28 mouse cellular contexts compared by ENCODE assay signal in the genomic region with DNA sequence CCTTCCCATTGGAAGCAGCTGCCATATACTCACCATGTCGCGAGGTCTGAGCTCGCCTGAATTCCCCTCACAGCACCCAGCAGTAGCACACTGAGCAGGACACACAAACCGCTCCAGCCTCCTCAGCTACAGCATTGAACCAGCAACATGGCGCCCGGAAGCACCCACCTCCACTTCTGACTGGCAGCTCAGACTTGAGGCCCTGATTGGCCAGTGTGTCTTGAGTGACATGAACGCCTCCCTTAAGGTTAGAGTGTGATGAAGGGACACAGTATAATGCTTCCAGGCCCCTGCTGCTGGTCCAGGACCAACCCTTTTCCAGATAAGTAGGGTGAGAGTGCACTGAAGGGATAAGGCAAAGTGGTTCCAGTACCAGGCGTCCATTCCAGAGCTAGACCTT. TPM values are rescaled to one million over a fixed set of nuclear protein-coding genes. Genes with fewer than 3 reads are reported as not detected.
DNase-seq lines count a peak whose midpoint lies in the region; ATAC-seq and TF ChIP-seq lines count a peak whose summit lies in the region.
"Had no signal": no experiment of that assay in that cellular context is flagged by ENCODE, and none has a peak within 500 bp of the region (broad histone marks: within the 10 kb centered on the region; RNA-seq: fewer than 3 reads in every experiment).

No protein-coding gene starts in this region.

- 80% methylated on average over 8 of the region's 8 CpGs for WGBS in forebrain, embryonic 12.5 days

- H3K4me2 ChIP-seq in forebrain, embryonic 12.5 days: no peak overlapping the region
- H3K4me2 ChIP-seq: embryonic facial prominence, embryonic 15.5 days; hindbrain, embryonic 13.5 days; intestine, embryonic 15.5 days had no signal

- H3K4me3 ChIP-seq in ES-E14 (ENCODE audit: insufficient read depth in 1 of 2, low read depth in 1 of 2, low read length in 2 of 2, poor library complexity in 1 of 2, severe bottlenecking in 1 of 2): peak overlapping the region; percentile 89 to 99
- H3K4me3 ChIP-seq in forebrain, embryonic 12.5 days (replicated peaks): no peak overlapping the region
- H3K4me3 ChIP-seq: embryonic facial prominence, embryonic 15.5 days; erythroblast, embryonic 14.5 days; forebrain, embryonic 10.5 days; heart, embryonic 10.5 days; hindbrain, embryonic 13.5 days; intestine, embryonic 15.5 days had no signal

- peak; percentile 1 for DNase-seq in adrenal gland, adult 2 months
- DNase-seq in adrenal gland, postnatal 14 days: no peak
- peak; percentile 78 for DNase-seq in ES-E14 (ENCODE audit: low read depth, low spot score)
- peak; percentile 96 for DNase-seq in R1 (ENCODE audit: low read depth, low spot score)
- DNase-seq in left cerebral cortex, postnatal 4 days: no peak
- no peak for DNase-seq in left cerebral cortex, postnatal 25 days (ENCODE audit: low spot score in 2 of 2)
- DNase-seq: cerebellum, adult 2 months; cerebellum, postnatal 10 days; embryo, embryonic 11 days; gastrocnemius, postnatal 10 days; heart, adult 18-20 months; heart, postnatal 14 days had no signal

- H3K4me1 ChIP-seq in ES-E14 (ENCODE audit: control insufficient read depth in 2 of 2, insufficient read depth in 2 of 2, low read length in 2 of 2, poor library complexity in 1 of 2): peaks cover 2 to 4% of the 10 kb centered on the region in 2 experiments; a peak in 1 of 4 replicates
- H3K4me1 ChIP-seq in forebrain, embryonic 12.5 days: no peaks in the 10 kb centered on the region
- H3K4me1 ChIP-seq: embryonic facial prominence, embryonic 15.5 days; forebrain, embryonic 10.5 days; heart, embryonic 10.5 days; hindbrain, embryonic 13.5 days; intestine, embryonic 15.5 days had no signal

- peak overlapping the region; percentile 70 for H3K27ac ChIP-seq in ES-E14 (ENCODE audit: insufficient read depth, low read depth, low read length, poor library complexity, severe bottlenecking)
- no peak overlapping the region for H3K27ac ChIP-seq in forebrain, embryonic 12.5 days
- H3K27ac ChIP-seq: embryonic facial prominence, embryonic 15.5 days; forebrain, embryonic 10.5 days; heart, embryonic 10.5 days; hindbrain, embryonic 13.5 days; intestine, embryonic 15.5 days had no signal

- peak overlapping the region; percentile 90 for H3K9ac ChIP-seq in ES-E14 (ENCODE audit: insufficient read depth, low read depth, low read length, poor library complexity, severe bottlenecking)
- H3K9ac ChIP-seq in forebrain, embryonic 12.5 days: no peak overlapping the region
- H3K9ac ChIP-seq: embryonic facial prominence, embryonic 15.5 days; hindbrain, embryonic 13.5 days; intestine, embryonic 15.5 days had no signal

- peaks cover 9% of the 10 kb centered on the region for H3K36me3 ChIP-seq in ES-E14 (ENCODE audit: control insufficient read depth, insufficient read depth, low read length, poor library complexity, severe bottlenecking)
- no peaks in the 10 kb centered on the region for H3K36me3 ChIP-seq in forebrain, embryonic 12.5 days (replicated peaks)
- H3K36me3 ChIP-seq: embryonic facial prominence, embryonic 15.5 days; forebrain, embryonic 10.5 days; heart, embryonic 10.5 days; hindbrain, embryonic 13.5 days; intestine, embryonic 15.5 days had no signal

- no peaks in the 10 kb centered on the region for H3K9me3 ChIP-seq in ES-E14 (ENCODE audit: control insufficient read depth, insufficient read depth, low read depth, low read length)
- peaks cover 20% of the 10 kb centered on the region for H3K9me3 ChIP-seq in forebrain, embryonic 12.5 days
- H3K9me3 ChIP-seq: intestine, embryonic 15.5 days had no signal

- in situ Hi-C loops in ES-E14 (cut with MboI; ENCODE audit: low sequenced_read_pairs in 2 of 2, unreplicated experiment in 2 of 2): no loop called here

- no peaks in the 10 kb centered on the region for H3K27me3 ChIP-seq in forebrain, embryonic 12.5 days
- H3K27me3 ChIP-seq: embryonic facial prominence, embryonic 15.5 days; hindbrain, embryonic 13.5 days; intestine, embryonic 15.5 days had no signal

- intact Hi-C loops in left cerebral cortex, postnatal 4 days (cut with DNase I): no loop called here
- intact Hi-C loops in left cerebral cortex, postnatal 25 days (cut with DNase I): no loop called here

- ATAC-seq in forebrain, embryonic 12.5 days (ENCODE audit: low FRiP score): no peak
- ATAC-seq: activated CD4-positive, CD25-positive, alpha-beta regulatory T cell, adult 4 months; forebrain, embryonic 16.5 days; intestine, embryonic 15.5 days had no signal

TF ChIP-seq in ES-E14, 5 proteins besides CTCF, POLR2A, EP300 and RAD21:
- no peak for TF ChIP-seq HCFC1 (IDR thresholded peaks at IDR 0.05; ENCODE audit: borderline replicate concordance, insufficient read depth, low read length)
- TF ChIP-seq CHD2 (IDR thresholded peaks at IDR 0.05; ENCODE audit: low read depth, low read length): peak; percentile 68

RNA-seq across cellular contexts. Expression of a gene that starts 12.8 kb away (rescaled TPM):
- total RNA-seq in adrenal gland, adult 2 months (2021): under 1 TPM; 0.35 to 0.48 TPM
- polyA plus RNA-seq in adrenal gland, adult 2 months (2012; rRNA removed): not detected in 2 replicates
- total RNA-seq in adrenal gland, postnatal 14 days (2021): 0.59 TPM in 1 of 2 replicates, not detected in the other
- 67.1 and 83.1 TPM in 2 replicates for total RNA-seq in ES-E14 (2012; rRNA removed)
- not detected for total RNA-seq in left cerebral cortex, postnatal 4 days (2021)
- not detected in 2 replicates for polyA plus RNA-seq in forebrain, embryonic 12.5 days (2016; fragmentation: Nextera tagmentation; extraction: Ambion mirVana)
- total RNA-seq in left cerebral cortex, postnatal 25 days (2021): not detected
- total RNA-seq: adrenal gland, adult 18-20 months; common myeloid progenitor, adult 5-6 weeks; gastrocnemius, postnatal 10 days; gastrocnemius, postnatal 4 days; heart, adult 18-20 months; heart, postnatal 14 days; hematopoietic stem cell, adult 5-6 weeks had no signal
- polyA plus RNA-seq: activated CD4-positive, CD25-positive, alpha-beta regulatory T cell, adult 4 months; cerebellum, adult 2 months; embryonic facial prominence, embryonic 11.5 days; embryonic facial prominence, embryonic 15.5 days; erythroblast, embryonic 14.5 days; forebrain, embryonic 10.5 days; forebrain, embryonic 16.5 days; frontal cortex, adult 2 months; heart, embryonic 14.5 days; hindbrain, embryonic 13.5 days; intestine, embryonic 15.5 days had no signal

RNA-seq across cellular contexts. Expression of a gene that starts 38.3 kb away (rescaled TPM):
- 10 to 100 TPM; 13.4 to 14.4 TPM for total RNA-seq in adrenal gland, adult 2 months (2021)
- polyA plus RNA-seq in adrenal gland, adult 2 months (2012; rRNA removed): 0.82 and 1.6 TPM in 2 replicates
- 16.6 and 18.9 TPM in 2 replicates for total RNA-seq in adrenal gland, postnatal 14 days (2021)
- 50.6 and 53.6 TPM in 2 replicates for total RNA-seq in ES-E14 (2012; rRNA removed)
- 10 to 100 TPM; 28.7 to 30.7 TPM for total RNA-seq in left cerebral cortex, postnatal 4 days (2021)
- 17.6 and 19.0 TPM in 2 replicates for polyA plus RNA-seq in forebrain, embryonic 12.5 days (2016; fragmentation: Nextera tagmentation; extraction: Ambion mirVana)
- 10 to 100 TPM; 32.9 to 33.3 TPM for total RNA-seq in left cerebral cortex, postnatal 25 days (2021)
- polyA plus RNA-seq: erythroblast, embryonic 14.5 days had no signal

Comparison
In these comparisons a context has a peak if more than half of its experiments do, and no peak if none do; other contexts are left out.
1. DNase-seq: peak in adrenal gland, adult 2 months (single experiment), ES-E14 (single experiment) and R1 (single experiment); none in adrenal gland, postnatal 14 days (single experiment), left cerebral cortex, postnatal 4 days (single experiment) and left cerebral cortex, postnatal 25 days (0 of 2).
2. RNA of a gene that starts 12.8 kb away (total RNA-seq): 67.1 to 83.1 TPM in ES-E14; 0.59 TPM in adrenal gland, postnatal 14 days, 0.35 to 0.48 TPM in adrenal gland, adult 2 months, not detected in left cerebral cortex, postnatal 25 days and not detected in left cerebral cortex, postnatal 4 days; every median in the first group is over 10 times any median in the second.